Mouse (Mus musculus) mouse embryonic stem cell (cell line): ENCODE data around the gene Ncln.

ENCODE experiments used
- in situ Hi-C, 2 experiments: fragments of 300-500 bp; cut with MboI; formaldehyde crosslinking; loops; 1 replicate in 1 of 2; 3 replicates in 1 of 2; pipeline ENCODE4 v1.14.3; 2019 to 2020; ENCODE audit warnings: low sequenced_read_pairs in 2 of 2, low pct_unique_long_range_greater_than_20kb in 1 of 2, mixed read lengths in 1 of 2; ENCODE audit not compliant: unreplicated experiment in 1 of 2

Ncln gene

GRCm38 (mm10) chr10:81519227-81519977 lies 23.2 kb upstream of the Ncln start:
- in situ Hi-C loops, result no loop called here

- in situ Hi-C loops, result no loop called here
Measured at GRCm38 (mm10) chr10:81518546-81518945, 22.4 kb upstream of the Ncln start.

- in situ Hi-C loops, result no loop called here
Measured at GRCm38 (mm10) chr10:81517227-81517626, 21.0 kb upstream of the Ncln start.

- in situ Hi-C loops, result no loop called here
Measured at GRCm38 (mm10) chr10:81513798-81514197, 17.6 kb upstream of the Ncln start.

- in situ Hi-C loops, result no loop called here
Measured at GRCm38 (mm10) chr10:81510246-81510810, 14.1 kb upstream of the Ncln start.

GRCm38 (mm10) chr10:81507691-81508489 lies 11.7 kb upstream of the Ncln start:
- in situ Hi-C loops, result loop anchor here in 1 of 2 experiments (10.0 kb wide), 1 partner anchor 47 kb away; the partner anchor contains the start of gene Aes

GRCm38 (mm10) chr10:81507095-81507494 lies 10.9 kb upstream of the Ncln start:
- in situ Hi-C loops, result loop anchor here in 1 of 2 experiments (10.0 kb wide), 1 partner anchor 48 kb away; the partner anchor contains the start of gene Aes

GRCm38 (mm10) chr10:81505016-81505664 lies 8.9 kb upstream of the Ncln start:
- in situ Hi-C loops, result loop anchor here in 1 of 2 experiments (10.0 kb wide), 1 partner anchor 50 kb away; the partner anchor contains the start of gene Aes

GRCm38 (mm10) chr10:81502658-81503057 lies 6.5 kb upstream of the Ncln start:
- in situ Hi-C loops, result loop anchor here in 1 of 2 experiments (10.0 kb wide), 1 partner anchor 52 kb away; the partner anchor contains the start of gene Aes

- in situ Hi-C loops, result loop anchor here in 1 of 2 experiments (10.0 kb wide), 1 partner anchor 53 kb away; the partner anchor contains the start of gene Aes
Measured at GRCm38 (mm10) chr10:81501863-81502262, 5.7 kb upstream of the Ncln start.

GRCm38 (mm10) chr10:81500032-81500431 lies 3.8 kb upstream of the Ncln start, which contains the start of gene S1pr4:
Gene S1pr4 (minus strand): TSS chr10:81500132.
- in situ Hi-C loops, result loop anchor here in 1 of 2 experiments (10.0 kb wide), 1 partner anchor 55 kb away; the partner anchor contains the start of gene Aes

- in situ Hi-C loops, result no loop called here
Measured at GRCm38 (mm10) chr10:81499250-81499901, 3.2 kb upstream of the Ncln start.

GRCm38 (mm10) chr10:81498316-81499249 lies 2.4 kb upstream of the Ncln start:
- in situ Hi-C loops, result no loop called here

GRCm38 (mm10) chr10:81497401-81498270 lies 1.4 kb upstream of the Ncln start:
- in situ Hi-C loops, result no loop called here

GRCm38 (mm10) chr10:81496969-81497368 lies 777 bp upstream of the Ncln start:
- in situ Hi-C loops, result no loop called here
